Mouse (Mus musculus) hindbrain, embryonic 11.5 days (tissue): ENCODE results near the gene Spint4. TPM values are rescaled to one million over a fixed set of nuclear protein-coding genes. Genes with fewer than 3 reads are reported as not detected.

ENCODE experiments used
- ATAC-seq: fragments of 200-750 bp; cut with Nextera tagmentation; 2 replicates; pipeline ENCODE4 v1.8.0; 2017; ENCODE audit warnings: mild to moderate bottlenecking, moderate TSS enrichment, moderate library complexity; ENCODE audit not compliant: low FRiP score
- DNase-seq: peaks from one replicate; pipeline ENCODE4 v3.0.0-alpha.2; 2015; ENCODE audit warnings: low spot score
- H3K27ac ChIP-seq: fragments of 300-500 bp; sonication (generic); 2 replicates; pipeline ENCODE4 v1.5.1; 2014; ENCODE audit warnings: mild to moderate bottlenecking, low read depth, low read length
- H3K27me3 ChIP-seq: fragments of 300-500 bp; sonication (generic); 2 replicates; pipeline ENCODE4 v1.6.1; 2014; ENCODE audit warnings: mild to moderate bottlenecking, low read length, moderate library complexity, mixed read lengths; ENCODE audit not compliant: control insufficient read depth, insufficient read depth
- H3K36me3 ChIP-seq: fragments of 300-500 bp; sonication (generic); 2 replicates; pipeline ENCODE4 v1.6.1; 2014; ENCODE audit warnings: mild to moderate bottlenecking, low read length, moderate library complexity, mixed read lengths; ENCODE audit not compliant: control insufficient read depth, insufficient read depth
- H3K4me1 ChIP-seq: fragments of 300-500 bp; sonication (generic); replicated peaks from 2 replicates; pipeline ENCODE4 v1.6.1; 2014; ENCODE audit warnings: low read length, mixed read lengths; ENCODE audit not compliant: control insufficient read depth, insufficient read depth
- H3K4me2 ChIP-seq: fragments of 300-500 bp; sonication (generic); replicated peaks from 2 replicates; pipeline ENCODE4 v1.6.1; 2014; ENCODE audit warnings: mild to moderate bottlenecking, low read depth, low read length
- H3K4me3 ChIP-seq: fragments of 300-500 bp; sonication (generic); 2 replicates; pipeline ENCODE4 v1.5.1; 2014; ENCODE audit warnings: low read depth, low read length
- H3K9ac ChIP-seq: fragments of 300-500 bp; sonication (generic); 2 replicates; pipeline ENCODE4 v1.6.1; 2014; ENCODE audit warnings: low read depth, low read length
- H3K9me3 ChIP-seq: fragments of 300-500 bp; sonication (generic); 2 replicates; pipeline ENCODE4 v1.6.1; 2016; ENCODE audit warnings: low read length; ENCODE audit not compliant: control insufficient read depth
- WGBS: fragments of 180-500 bp; shearing (Covaris S2); extraction: QIAGEN DNeasy Blood & Tissue Kit; methylation state at CpG from one replicate; pipeline ENCODE4 v1.1.7; 2014; 5-methylcytosine and 5-hydroxymethylcytosine counted together
- polyA plus RNA-seq: library from polyadenylated mRNA; unstranded; fragments of >200 nt; fragmentation: Nextera tagmentation; extraction: Ambion mirVana; gene quantifications from 2 replicates; pipeline ENCODE4 v1.2.1, GENCODE M21; 2014

Spint4 gene
- polyA plus RNA-seq, 1 experiment from 2014 or later, result not detected

GRCm38 (mm10) chr2:164739876-164740275 lies 41.6 kb downstream of the Spint4 start:
- no peak overlapping the region for H3K4me2 ChIP-seq
- H3K36me3 ChIP-seq, result no peaks in the 10 kb centered on the region
- 61% methylated on average over 7 of the region's 7 CpGs for WGBS
- no peak overlapping the region for H3K4me3 ChIP-seq
- H3K9me3 ChIP-seq, result no peaks in the 10 kb centered on the region
- no peaks in the 10 kb centered on the region for H3K4me1 ChIP-seq
- no peak overlapping the region for H3K27ac ChIP-seq
- ATAC-seq, result no peak
- no peaks in the 10 kb centered on the region for H3K27me3 ChIP-seq
- no peak for DNase-seq
- H3K9ac ChIP-seq, result no peak overlapping the region

GRCm38 (mm10) chr2:164744987-164745386 lies 46.7 kb downstream of the Spint4 start:
- no peak overlapping the region for H3K27ac ChIP-seq
- peak overlapping the region; percentile 77 for H3K4me2 ChIP-seq
- H3K4me1 ChIP-seq, result peaks cover 7% of the 10 kb centered on the region; the same call in 1 of the 2 replicates
- peak overlapping the region; percentile 92 for H3K9ac ChIP-seq
- no peak for ATAC-seq
- no peaks in the 10 kb centered on the region for H3K36me3 ChIP-seq
- no peak for DNase-seq
- H3K27me3 ChIP-seq, result no peaks in the 10 kb centered on the region
- WGBS, result 78% methylated on average over 13 of the region's 13 CpGs
- H3K9me3 ChIP-seq, result no peaks in the 10 kb centered on the region
- H3K4me3 ChIP-seq, result peak overlapping the region; percentile 77

- H3K4me3 ChIP-seq, result peak within 1 kb of the TSS; percentile 77
- H3K9ac ChIP-seq, result peak within 1 kb of the TSS; percentile 92
- DNase-seq (peak; percentile 97), ATAC-seq (peak; percentile 93)
- no peaks in the 10 kb centered on the region for H3K36me3 ChIP-seq
- H3K27me3 ChIP-seq, result no peaks in the 10 kb centered on the region
- H3K4me2 ChIP-seq, result peak within 1 kb of the TSS; percentile 77
- WGBS, result under 1% methylated on average over 52 of the region's 70 CpGs
- H3K9me3 ChIP-seq, result no peaks in the 10 kb centered on the region
- H3K4me1 ChIP-seq, result peaks cover 7% of the 10 kb centered on the region; the same call in 1 of the 2 replicates
- H3K27ac ChIP-seq, result peak within 1 kb of the TSS; percentile 53; the same call in 1 of the 2 replicates
These were observed 47.7 kb downstream of the Spint4 start, which contains the start of the genes Wfdc3 and Dnttip1 for GRCm38 (mm10) chr2:164745843-164746479. TSS of gene Wfdc3 (minus strand) at chr2:164745931. TSS of gene Dnttip1 (plus strand) at chr2:164745983.

GRCm38 (mm10) chr2:164746693-164747092 lies 48.4 kb downstream of the Spint4 start:
- WGBS, result 63% methylated on average over 8 of the region's 8 CpGs
- H3K27ac ChIP-seq, result no peak overlapping the region
- peak overlapping the region; percentile 77 for H3K4me3 ChIP-seq
- H3K36me3 ChIP-seq, result no peaks in the 10 kb centered on the region
- DNase-seq (no peak), ATAC-seq (no peak)
- peak overlapping the region; percentile 77 for H3K4me2 ChIP-seq
- H3K9me3 ChIP-seq, result no peaks in the 10 kb centered on the region
- H3K9ac ChIP-seq, result peak overlapping the region; percentile 92
- peaks cover 7% of the 10 kb centered on the region; the same call in 1 of the 2 replicates for H3K4me1 ChIP-seq
- H3K27me3 ChIP-seq, result no peaks in the 10 kb centered on the region

GRCm38 (mm10) chr2:164748191-164748590 lies 49.9 kb downstream of the Spint4 start:
- H3K4me2 ChIP-seq, result no peak overlapping the region
- H3K36me3 ChIP-seq, result no peaks in the 10 kb centered on the region
- H3K4me3 ChIP-seq, result no peak overlapping the region
- no peaks in the 10 kb centered on the region for H3K9me3 ChIP-seq
- DNase-seq (no peak), ATAC-seq (no peak)
- H3K9ac ChIP-seq, result no peak overlapping the region
- no peaks in the 10 kb centered on the region for H3K27me3 ChIP-seq
- no peak overlapping the region for H3K27ac ChIP-seq
- H3K4me1 ChIP-seq, result peaks cover 7% of the 10 kb centered on the region; the same call in 1 of the 2 replicates
- WGBS, result 90% methylated on average over 4 of the region's 4 CpGs

- peaks cover 7% of the 10 kb centered on the region; the same call in 1 of the 2 replicates for H3K4me1 ChIP-seq
- no peak overlapping the region for H3K27ac ChIP-seq
- no peaks in the 10 kb centered on the region for H3K27me3 ChIP-seq
- no peak overlapping the region for H3K9ac ChIP-seq
- no peak overlapping the region for H3K4me2 ChIP-seq
- H3K36me3 ChIP-seq, result no peaks in the 10 kb centered on the region
- H3K4me3 ChIP-seq, result no peak overlapping the region
- DNase-seq (no peak), ATAC-seq (no peak)
- WGBS, result 94% methylated on average over 6 of the region's 6 CpGs
- no peaks in the 10 kb centered on the region for H3K9me3 ChIP-seq
These were observed 50.7 kb downstream of the Spint4 start for GRCm38 (mm10) chr2:164748991-164749390.

Other genes with a start within 250 kb of the Spint4 start
- gene Sys1, start 241.5 kb upstream of the Spint4 start, polyA plus RNA-seq, result 71.3 and 72.2 TPM in 2 replicates
- 4.8 and 5.4 TPM in 2 replicates for gene Gm20458, start 237.5 kb upstream of the Spint4 start, polyA plus RNA-seq
- gene Trp53tg5, start 224.8 kb upstream of the Spint4 start, polyA plus RNA-seq, result not detected in 2 replicates
- 2.4 and 3.8 TPM in 2 replicates for gene Dbndd2, start 212.4 kb upstream of the Spint4 start, polyA plus RNA-seq
- 47.9 and 56.8 TPM in 2 replicates for gene Pigt, start 201.0 kb upstream of the Spint4 start, polyA plus RNA-seq
- 22.9 TPM in 2 replicates for gene Wfdc2, start 136.1 kb upstream of the Spint4 start, polyA plus RNA-seq
- not detected in 2 replicates for gene Spint3, start 125.0 kb upstream of the Spint4 start, polyA plus RNA-seq
- gene Wfdc6a, start 113.1 kb upstream of the Spint4 start, polyA plus RNA-seq, result not detected in 2 replicates
- not detected in 2 replicates for gene Eppin, start 104.9 kb upstream of the Spint4 start, polyA plus RNA-seq
- gene Wfdc6b, start 85.0 kb upstream of the Spint4 start, polyA plus RNA-seq, result not detected in 2 replicates
- not detected in 2 replicates for gene Wfdc8, start 84.9 kb upstream of the Spint4 start, polyA plus RNA-seq
- gene Wfdc16, start 59.7 kb upstream of the Spint4 start, polyA plus RNA-seq, result not detected in 2 replicates
- not detected in 2 replicates for gene Wfdc10, start 42.5 kb upstream of the Spint4 start, polyA plus RNA-seq
- gene Wfdc9, start 41.9 kb upstream of the Spint4 start, polyA plus RNA-seq, result not detected in 2 replicates
- gene Wfdc11, start 24.4 kb upstream of the Spint4 start, polyA plus RNA-seq, result not detected in 2 replicates
- 0.24 TPM in 1 of 2 replicates, not detected in the other for gene Wfdc13, start 13.4 kb upstream of the Spint4 start, polyA plus RNA-seq
- not detected in 2 replicates for gene Spint5, start 16.8 kb downstream of the Spint4 start, polyA plus RNA-seq
- 0.53 and 1.0 TPM in 2 replicates for gene Wfdc3, start 47.4 kb downstream of the Spint4 start, polyA plus RNA-seq
- 79.4 and 81.5 TPM in 2 replicates for gene Dnttip1, start 47.5 kb downstream of the Spint4 start, polyA plus RNA-seq
- gene Ube2c, start 71.4 kb downstream of the Spint4 start, polyA plus RNA-seq, result 498 and 520 TPM in 2 replicates
- gene Tnnc2, start 81.5 kb downstream of the Spint4 start, polyA plus RNA-seq, result 4.8 and 7.1 TPM in 2 replicates
- gene Snx21, start 87.3 kb downstream of the Spint4 start, polyA plus RNA-seq, result 8.6 and 11.6 TPM in 2 replicates
- gene Acot8, start 106.4 kb downstream of the Spint4 start, polyA plus RNA-seq, result 11.9 and 12.8 TPM in 2 replicates
- gene Zswim3, start 106.6 kb downstream of the Spint4 start, polyA plus RNA-seq, result 13.3 and 13.7 TPM in 2 replicates
- gene Zswim1, start 124.2 kb downstream of the Spint4 start, polyA plus RNA-seq, result 22.9 and 23.0 TPM in 2 replicates
- gene Spata25, start 130.0 kb downstream of the Spint4 start, polyA plus RNA-seq, result not detected in 2 replicates
- 85.7 and 92.0 TPM in 2 replicates for gene Ctsa, start 134.4 kb downstream of the Spint4 start, polyA plus RNA-seq
- gene Neurl2, start 135.0 kb downstream of the Spint4 start, polyA plus RNA-seq, result 3.0 and 4.4 TPM in 2 replicates
- 62.2 and 67.6 TPM in 2 replicates for gene Pltp, start 159.2 kb downstream of the Spint4 start, polyA plus RNA-seq
- 58.1 and 60.0 TPM in 2 replicates for gene Pcif1, start 180.8 kb downstream of the Spint4 start, polyA plus RNA-seq
- 8.6 and 8.8 TPM in 2 replicates for gene Zfp335, start 213.3 kb downstream of the Spint4 start, polyA plus RNA-seq
- 1.3 TPM in 2 replicates for gene Mmp9, start 242.3 kb downstream of the Spint4 start, polyA plus RNA-seq